ENCODE assay signal across 24 mouse cellular contexts in the genomic region with DNA sequence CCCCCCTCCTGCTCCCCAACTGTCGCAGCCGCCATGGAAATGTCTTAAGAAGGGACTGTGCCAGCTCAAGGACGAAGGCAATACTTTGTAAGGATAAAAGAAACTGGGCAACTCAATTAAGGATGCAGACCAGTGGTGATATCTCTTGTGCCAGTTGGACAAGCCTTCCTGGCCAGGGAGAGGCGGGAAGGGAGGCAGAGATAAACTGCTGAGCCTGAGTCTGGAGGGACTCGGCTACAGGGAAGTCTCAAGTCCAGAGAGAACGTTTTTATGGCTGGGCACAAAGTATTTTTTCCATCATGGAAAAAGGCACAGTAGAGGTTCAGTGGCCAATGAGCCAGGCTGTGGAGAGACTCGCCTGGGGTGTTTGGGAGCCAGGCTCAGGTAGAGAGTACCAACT. TPM values are rescaled to one million over a fixed set of nuclear protein-coding genes. Genes with fewer than 3 reads are reported as not detected.
A peak's percentile ranks its signal among the peaks of the same experiment; 100 is the strongest.
DNase-seq lines count a peak whose midpoint lies in the region; ATAC-seq and TF ChIP-seq lines count a peak whose summit lies in the region.
"Had no signal": no experiment of that assay in that cellular context is flagged by ENCODE, and none has a peak within 500 bp of the region (broad histone marks: within the 10 kb centered on the region; RNA-seq: fewer than 3 reads in every experiment).

No protein-coding gene starts in this region.

- H3K27me3 ChIP-seq in heart, postnatal 0 days (ENCODE audit: control insufficient read depth, insufficient read depth, low read length), result no peaks in the 10 kb centered on the region
- no peaks in the 10 kb centered on the region for H3K27me3 ChIP-seq in lung, embryonic 16.5 days (ENCODE audit: control insufficient read depth, insufficient read depth, low read depth, low read length)
- no peaks in the 10 kb centered on the region for H3K27me3 ChIP-seq in limb, embryonic 15.5 days
- no peaks in the 10 kb centered on the region for H3K27me3 ChIP-seq in liver, embryonic 16.5 days (ENCODE audit: control insufficient read depth, insufficient read depth, low read depth, low read length)
- H3K27me3 ChIP-seq in stomach, postnatal 0 days (ENCODE audit: control insufficient read depth, insufficient read depth, low read length), result no peaks in the 10 kb centered on the region
- H3K27me3 ChIP-seq: embryonic facial prominence, embryonic 12.5 days; forebrain, embryonic 13.5 days; hindbrain, embryonic 12.5 days; midbrain, embryonic 13.5 days; neural tube, embryonic 13.5 days had no signal

- no peak for TF ChIP-seq CTCF in heart, postnatal 0 days (IDR thresholded peaks at IDR 0.05; ENCODE audit: low read depth)
- TF ChIP-seq CTCF in lung, adult 2 months (IDR thresholded peaks at IDR 0.05; ENCODE audit: insufficient read depth, low read length), result no peak
- no peak for TF ChIP-seq CTCF in stomach, postnatal 0 days (IDR thresholded peaks at IDR 0.05; ENCODE audit: low read depth)

- no peak overlapping the region for H3K4me3 ChIP-seq in heart, postnatal 0 days (ENCODE audit: low read depth, low read length)
- no peak overlapping the region for H3K4me3 ChIP-seq in lung, embryonic 16.5 days (ENCODE audit: low read length)
- no peak overlapping the region for H3K4me3 ChIP-seq in lung, adult 2 months (replicated peaks; ENCODE audit: extremely low read depth, low read depth, low read length)
- no peak overlapping the region for H3K4me3 ChIP-seq in limb, embryonic 15.5 days
- no peak overlapping the region for H3K4me3 ChIP-seq in liver, embryonic 16.5 days (ENCODE audit: low read depth, low read length)
- no peak overlapping the region for H3K4me3 ChIP-seq in stomach, postnatal 0 days (ENCODE audit: low read depth, low read length)
- H3K4me3 ChIP-seq: embryonic facial prominence, embryonic 12.5 days; erythroblast, embryonic 14.5 days; forebrain, embryonic 13.5 days; hindbrain, embryonic 12.5 days; left cerebral cortex, adult 2 months; midbrain, embryonic 13.5 days; neural tube, embryonic 13.5 days had no signal

- peaks cover 15% of the 10 kb centered on the region; the same call in 1 of the 2 replicates for H3K4me1 ChIP-seq in heart, postnatal 0 days (ENCODE audit: control insufficient read depth, insufficient read depth)
- H3K4me1 ChIP-seq in lung, embryonic 16.5 days (replicated peaks; ENCODE audit: control insufficient read depth, insufficient read depth, low read length), result no peaks in the 10 kb centered on the region
- peaks cover 8% of the 10 kb centered on the region for H3K4me1 ChIP-seq in lung, adult 2 months (ENCODE audit: control insufficient read depth, insufficient read depth, low read length)
- H3K4me1 ChIP-seq in limb, embryonic 15.5 days, result no peaks in the 10 kb centered on the region; the same call in 1 of the 2 replicates
- no peaks in the 10 kb centered on the region; the same call in 1 of the 2 replicates for H3K4me1 ChIP-seq in liver, embryonic 16.5 days (ENCODE audit: control insufficient read depth, low read depth, low read length)
- no peaks in the 10 kb centered on the region for H3K4me1 ChIP-seq in stomach, postnatal 0 days (replicated peaks; ENCODE audit: control insufficient read depth, insufficient read depth)
- H3K4me1 ChIP-seq: embryonic facial prominence, embryonic 12.5 days; forebrain, embryonic 13.5 days; hindbrain, embryonic 12.5 days; neural tube, embryonic 13.5 days had no signal

- H3K27ac ChIP-seq in heart, postnatal 0 days (ENCODE audit: low read depth), result 0 out of 2 replicates have a peak overlapping the region, but pooled peaks have one; percentile 13
- peak overlapping the region; percentile 25 for H3K27ac ChIP-seq in lung, embryonic 16.5 days (ENCODE audit: low read length)
- 0 out of 2 replicates have a peak overlapping the region, but pooled peaks have one; percentile 7 for H3K27ac ChIP-seq in limb, embryonic 15.5 days
- H3K27ac ChIP-seq in liver, embryonic 16.5 days (ENCODE audit: low read length), result peak overlapping the region; percentile 43
- no peak overlapping the region for H3K27ac ChIP-seq in stomach, postnatal 0 days (replicated peaks)
- H3K27ac ChIP-seq: embryonic facial prominence, embryonic 12.5 days; forebrain, embryonic 13.5 days; hindbrain, embryonic 12.5 days; left cerebral cortex, adult 2 months; midbrain, embryonic 13.5 days; neural tube, embryonic 13.5 days had no signal

- DNase-seq in heart, postnatal 0 days (ENCODE audit: low spot score), result no peak
- no peak for DNase-seq in heart, adult 18-20 months
- DNase-seq in lung, adult 2 months, result no peak
- DNase-seq in stomach, postnatal 0 days (ENCODE audit: low spot score), result no peak
- no peak for DNase-seq in embryo, embryonic 11 days
- DNase-seq: adrenal gland, adult 2 months; cerebellum, adult 9-10 months; heart, adult 11 months; layer of hippocampus, adult 9-11 months; left cerebral cortex, postnatal 4 days; right cerebral cortex, adult 18-20 months; thymus, adult 18-20 months had no signal

- no peak for ATAC-seq in heart, postnatal 0 days (ENCODE audit: insufficient read depth, low read depth)
- ATAC-seq in lung, embryonic 16.5 days (ENCODE audit: low read depth), result no peak
- ATAC-seq in limb, embryonic 15.5 days (ENCODE audit: insufficient number of reproducible peaks, low FRiP score, low TSS enrichment, low read depth), result no peak
- ATAC-seq in liver, embryonic 16.5 days (ENCODE audit: low read depth), result no peak
- no peak for ATAC-seq in stomach, postnatal 0 days (ENCODE audit: low FRiP score, low TSS enrichment)
- ATAC-seq: forebrain, embryonic 13.5 days; midbrain, embryonic 13.5 days had no signal

- no peaks in the 10 kb centered on the region for H3K36me3 ChIP-seq in heart, postnatal 0 days (replicated peaks; ENCODE audit: control insufficient read depth, insufficient read depth, low read length)
- no peaks in the 10 kb centered on the region for H3K36me3 ChIP-seq in lung, embryonic 16.5 days (ENCODE audit: control insufficient read depth, insufficient read depth, low read length)
- H3K36me3 ChIP-seq in limb, embryonic 15.5 days, result no peaks in the 10 kb centered on the region
- H3K36me3 ChIP-seq in liver, embryonic 16.5 days (ENCODE audit: control insufficient read depth, insufficient read depth), result no peaks in the 10 kb centered on the region
- H3K36me3 ChIP-seq in stomach, postnatal 0 days (ENCODE audit: control insufficient read depth, insufficient read depth, low read length), result no peaks in the 10 kb centered on the region
- H3K36me3 ChIP-seq: embryonic facial prominence, embryonic 12.5 days; hindbrain, embryonic 12.5 days; midbrain, embryonic 13.5 days; neural tube, embryonic 13.5 days had no signal

- H3K9me3 ChIP-seq in heart, postnatal 0 days (replicated peaks; ENCODE audit: control insufficient read depth, low read length), result no peaks in the 10 kb centered on the region; the same call in 1 of the 2 replicates
- no peaks in the 10 kb centered on the region; the same call in 1 of the 2 replicates for H3K9me3 ChIP-seq in lung, embryonic 16.5 days (ENCODE audit: control insufficient read depth, low read length)
- no peaks in the 10 kb centered on the region for H3K9me3 ChIP-seq in limb, embryonic 15.5 days
- H3K9me3 ChIP-seq in liver, embryonic 16.5 days (replicated peaks; ENCODE audit: control insufficient read depth, low read length), result no peaks in the 10 kb centered on the region
- H3K9me3 ChIP-seq in stomach, postnatal 0 days (ENCODE audit: control insufficient read depth, low read length), result no peaks in the 10 kb centered on the region
- H3K9me3 ChIP-seq: embryonic facial prominence, embryonic 12.5 days; forebrain, embryonic 13.5 days; hindbrain, embryonic 12.5 days; midbrain, embryonic 13.5 days; neural tube, embryonic 13.5 days had no signal

- no peak for TF ChIP-seq POLR2A in lung, adult 2 months (IDR thresholded peaks at IDR 0.05; ENCODE audit: borderline replicate concordance, extremely low read depth, low read depth, low read length)

- 0 out of 2 replicates have a peak overlapping the region, but pooled peaks have one; percentile 16 for H3K4me2 ChIP-seq in heart, postnatal 0 days (ENCODE audit: low read depth, low read length)
- no peak overlapping the region for H3K4me2 ChIP-seq in lung, embryonic 16.5 days (ENCODE audit: low read depth, low read length)
- H3K4me2 ChIP-seq in limb, embryonic 15.5 days, result no peak overlapping the region
- no peak overlapping the region for H3K4me2 ChIP-seq in liver, embryonic 16.5 days (ENCODE audit: low read depth, low read length)
- H3K4me2 ChIP-seq in stomach, postnatal 0 days (replicated peaks; ENCODE audit: low read depth), result no peak overlapping the region
- H3K4me2 ChIP-seq: embryonic facial prominence, embryonic 12.5 days; forebrain, embryonic 13.5 days; hindbrain, embryonic 12.5 days; midbrain, embryonic 13.5 days; neural tube, embryonic 13.5 days had no signal

- H3K9ac ChIP-seq in heart, postnatal 0 days (replicated peaks; ENCODE audit: low read depth, low read length), result no peak overlapping the region
- no peak overlapping the region for H3K9ac ChIP-seq in lung, embryonic 16.5 days (ENCODE audit: low read length)
- H3K9ac ChIP-seq in limb, embryonic 15.5 days, result no peak overlapping the region
- H3K9ac ChIP-seq in liver, embryonic 16.5 days (ENCODE audit: low read depth, low read length), result no peak overlapping the region
- no peak overlapping the region for H3K9ac ChIP-seq in stomach, postnatal 0 days (ENCODE audit: low read length)
- H3K9ac ChIP-seq: embryonic facial prominence, embryonic 12.5 days; forebrain, embryonic 13.5 days; hindbrain, embryonic 12.5 days; midbrain, embryonic 13.5 days; neural tube, embryonic 13.5 days had no signal

- no peak for TF ChIP-seq EP300 in heart, postnatal 0 days (IDR thresholded peaks at IDR 0.05; ENCODE audit: low read depth)
- no peak for TF ChIP-seq EP300 in stomach, postnatal 0 days (optimal IDR thresholded peaks at IDR 0.05)

- 47% methylated on average over 7 of the region's 7 CpGs for WGBS in heart, postnatal 0 days
- WGBS in lung, embryonic 16.5 days, result 47% methylated on average over 7 of the region's 7 CpGs
- WGBS in lung, adult 2 months, result 46% methylated on average over 7 of the region's 7 CpGs
- WGBS in limb, embryonic 15.5 days, result 40% methylated on average over 7 of the region's 7 CpGs
- WGBS in liver, embryonic 16.5 days (ENCODE audit: insufficient replicate concordance), result 29% methylated on average over 7 of the region's 7 CpGs
- 65% methylated on average over 7 of the region's 7 CpGs for WGBS in stomach, postnatal 0 days

RNA-seq across cellular contexts. Expression of gene Il1a, which starts 20.3 kb away (rescaled TPM):
- 1.4 TPM in 1 of 2 replicates, not detected in the other for total RNA-seq in heart, postnatal 0 days (2014; rRNA removed; ENCODE audit: low replicate concordance)
- 0.12 and 0.30 TPM in 2 replicates for polyA plus RNA-seq in heart, postnatal 0 days (2015; fragmentation: Nextera tagmentation; extraction: Ambion mirVana)
- not detected for total RNA-seq in heart, adult 18-20 months (2021)
- polyA plus RNA-seq in lung, embryonic 16.5 days (2015; fragmentation: Nextera tagmentation; extraction: Ambion mirVana), result not detected in 2 replicates
- 1.3 and 2.7 TPM in 2 replicates for polyA plus RNA-seq in lung, adult 2 months (2012; rRNA removed)
- polyA plus RNA-seq in limb, embryonic 15.5 days (2015; fragmentation: Nextera tagmentation; extraction: Ambion mirVana), result 0.20 and 0.29 TPM in 2 replicates
- polyA plus RNA-seq in liver, embryonic 16.5 days (2015; fragmentation: Nextera tagmentation; extraction: Ambion mirVana), result 3.7 and 4.2 TPM in 2 replicates
- 4.6 and 5.8 TPM in 2 replicates for polyA plus RNA-seq in stomach, postnatal 0 days (2015; fragmentation: Nextera tagmentation; extraction: Ambion mirVana)
- total RNA-seq: adrenal gland, adult 2 months; gastrocnemius, adult 8-10 months had no signal
- polyA plus RNA-seq: adrenal gland, adult 2 months; erythroblast, embryonic 14.5 days; kidney, embryonic 14.5 days had no signal

RNA-seq across cellular contexts. Expression of gene Ckap2l, which starts 33.0 kb away (rescaled TPM):
- total RNA-seq in heart, postnatal 0 days (2014; rRNA removed; ENCODE audit: low replicate concordance), result 16.2 and 28.9 TPM in 2 replicates
- polyA plus RNA-seq in heart, postnatal 0 days (2015; fragmentation: Nextera tagmentation; extraction: Ambion mirVana), result 12.3 and 12.6 TPM in 2 replicates
- total RNA-seq in heart, adult 18-20 months (2021), result under 1 TPM; 0.39 to 0.42 TPM
- polyA plus RNA-seq in lung, embryonic 16.5 days (2015; fragmentation: Nextera tagmentation; extraction: Ambion mirVana), result 50.8 and 64.0 TPM in 2 replicates
- polyA plus RNA-seq in lung, adult 2 months (2012; rRNA removed), result 0.12 and 0.60 TPM in 2 replicates
- polyA plus RNA-seq in limb, embryonic 15.5 days (2015; fragmentation: Nextera tagmentation; extraction: Ambion mirVana), result 37.0 and 40.7 TPM in 2 replicates
- polyA plus RNA-seq in liver, embryonic 16.5 days (2015; fragmentation: Nextera tagmentation; extraction: Ambion mirVana), result 24.6 and 27.2 TPM in 2 replicates
- polyA plus RNA-seq in stomach, postnatal 0 days (2015; fragmentation: Nextera tagmentation; extraction: Ambion mirVana), result 9.0 and 9.8 TPM in 2 replicates
- total RNA-seq: gastrocnemius, adult 8-10 months had no signal

RNA-seq across cellular contexts. Expression of gene Il1b, which starts 40.9 kb away (rescaled TPM):
- total RNA-seq in heart, postnatal 0 days (2014; rRNA removed; ENCODE audit: low replicate concordance), result 0.62 TPM in 1 of 2 replicates, not detected in the other
- polyA plus RNA-seq in heart, postnatal 0 days (2015; fragmentation: Nextera tagmentation; extraction: Ambion mirVana), result 0.27 and 0.71 TPM in 2 replicates
- total RNA-seq in heart, adult 18-20 months (2021), result under 1 TPM in 1 of 2 experiments, not detected in 1; 0.32 TPM
- polyA plus RNA-seq in lung, embryonic 16.5 days (2015; fragmentation: Nextera tagmentation; extraction: Ambion mirVana), result not detected in 2 replicates
- polyA plus RNA-seq in lung, adult 2 months (2012; rRNA removed), result 3.1 and 7.1 TPM in 2 replicates
- 0.12 and 0.31 TPM in 2 replicates for polyA plus RNA-seq in limb, embryonic 15.5 days (2015; fragmentation: Nextera tagmentation; extraction: Ambion mirVana)
- 0.11 and 0.42 TPM in 2 replicates for polyA plus RNA-seq in liver, embryonic 16.5 days (2015; fragmentation: Nextera tagmentation; extraction: Ambion mirVana)
- 0.22 and 0.61 TPM in 2 replicates for polyA plus RNA-seq in stomach, postnatal 0 days (2015; fragmentation: Nextera tagmentation; extraction: Ambion mirVana)
- total RNA-seq: gastrocnemius, adult 8-10 months had no signal
- polyA plus RNA-seq: embryonic facial prominence, embryonic 12.5 days; erythroblast, embryonic 14.5 days; hindbrain, embryonic 12.5 days; kidney, embryonic 14.5 days; midbrain, embryonic 13.5 days had no signal
